ENCODE assay signal across 21 mouse cellular contexts in genomic region chr17:66712456-66713205, GRCm38 (mm10).
"Had no signal": no experiment of that assay in that cellular context is flagged by ENCODE, and none has a peak within 500 bp of the region (broad histone marks: within the 10 kb centered on the region; RNA-seq: fewer than 3 reads in every experiment).

No protein-coding gene starts in this region.

- H3K9me3 ChIP-seq: liver, embryonic 15.5 days; lung, embryonic 15.5 days; midbrain, embryonic 12.5 days; neural tube, embryonic 13.5 days; neural tube, embryonic 15.5 days; stomach, embryonic 15.5 days had no signal

- H3K4me3 ChIP-seq: liver, embryonic 15.5 days; lung, embryonic 15.5 days; midbrain, embryonic 12.5 days; myocyte; neural tube, embryonic 13.5 days; neural tube, embryonic 15.5 days; stomach, embryonic 15.5 days had no signal

- DNase-seq: liver, postnatal 0 days; lung, adult 2 months; lung, postnatal 14 days; lung, postnatal 36 days; midbrain, embryonic 14.5 days; retina, postnatal 1 day; right cerebral cortex, adult 18-20 months; right cerebral cortex, postnatal 25 days; right cerebral cortex, postnatal 4 days; thymus, adult 2 months; thymus, postnatal 25 days; thymus, postnatal 4 days had no signal

- H3K4me2 ChIP-seq: liver, embryonic 15.5 days; lung, embryonic 15.5 days; midbrain, embryonic 12.5 days; neural tube, embryonic 13.5 days; neural tube, embryonic 15.5 days; stomach, embryonic 15.5 days had no signal

- H3K36me3 ChIP-seq: liver, embryonic 15.5 days; lung, embryonic 15.5 days; midbrain, embryonic 12.5 days; neural tube, embryonic 13.5 days; neural tube, embryonic 15.5 days; stomach, embryonic 15.5 days had no signal

- H3K27me3 ChIP-seq: liver, embryonic 15.5 days; lung, embryonic 15.5 days; midbrain, embryonic 12.5 days; neural tube, embryonic 13.5 days; neural tube, embryonic 15.5 days; stomach, embryonic 15.5 days had no signal

- H3K4me1 ChIP-seq: liver, embryonic 15.5 days; neural tube, embryonic 13.5 days had no signal

- H3K27ac ChIP-seq: liver, embryonic 15.5 days; midbrain, embryonic 12.5 days; neural tube, embryonic 13.5 days; neural tube, embryonic 15.5 days; stomach, embryonic 15.5 days; stomach, postnatal 0 days had no signal

- H3K9ac ChIP-seq: liver, embryonic 15.5 days; liver, postnatal 0 days; lung, embryonic 15.5 days; midbrain, embryonic 12.5 days; neural tube, embryonic 13.5 days; neural tube, embryonic 15.5 days; stomach, embryonic 15.5 days had no signal

- ATAC-seq: liver, postnatal 0 days; midbrain, embryonic 16.5 days had no signal
